Mouse (Mus musculus): ENCODE measurements around the gene Irs2.

DNA sequence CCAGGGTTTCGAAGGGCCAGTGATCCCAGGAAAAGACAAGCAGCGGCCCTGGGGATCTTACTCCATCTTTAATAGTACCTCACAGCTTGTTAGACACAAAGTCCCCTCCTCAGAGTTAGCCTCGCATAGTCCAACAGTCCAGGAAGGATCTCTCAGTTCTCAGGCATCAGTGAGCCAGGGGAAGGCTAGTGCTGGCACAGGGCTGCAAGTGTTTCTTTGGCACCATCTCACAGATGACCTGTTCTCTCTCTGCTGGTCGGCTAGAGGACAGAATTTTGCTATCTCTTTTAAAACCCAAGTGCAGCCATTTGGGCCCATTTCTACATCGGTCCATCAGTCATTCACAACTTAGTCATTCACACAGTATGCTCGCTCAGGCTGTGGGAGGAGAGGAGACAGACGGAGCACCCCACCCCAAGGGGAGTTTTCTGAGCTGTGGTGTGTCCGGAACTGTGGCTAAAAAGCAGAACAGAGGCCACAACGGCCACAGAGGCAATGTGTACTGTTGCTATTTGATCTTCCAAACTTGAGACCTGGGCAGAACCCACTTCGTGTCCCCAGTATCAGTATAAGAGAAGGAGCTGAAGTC is 43.7 kb downstream of the Irs2 start:
- TF ChIP-seq CTCF (IDR thresholded peaks at IDR 0.05; ENCODE audit: extremely low read depth, insufficient read length, insufficient replicate concordance, low read depth, low read length) (no peak), POLR2A (IDR thresholded peaks at IDR 0.05; ENCODE audit: low read depth, low read length) (no peak)

Data from small intestine, adult 2 months (tissue).